Mouse (Mus musculus): ENCODE results near the gene Gm44579. TPM values are rescaled to one million over a fixed set of nuclear protein-coding genes. Genes with fewer than 3 reads are reported as not detected.

Gm44579 gene
- total and polyA plus RNA-seq, 2 experiments, result not detected

DNA sequence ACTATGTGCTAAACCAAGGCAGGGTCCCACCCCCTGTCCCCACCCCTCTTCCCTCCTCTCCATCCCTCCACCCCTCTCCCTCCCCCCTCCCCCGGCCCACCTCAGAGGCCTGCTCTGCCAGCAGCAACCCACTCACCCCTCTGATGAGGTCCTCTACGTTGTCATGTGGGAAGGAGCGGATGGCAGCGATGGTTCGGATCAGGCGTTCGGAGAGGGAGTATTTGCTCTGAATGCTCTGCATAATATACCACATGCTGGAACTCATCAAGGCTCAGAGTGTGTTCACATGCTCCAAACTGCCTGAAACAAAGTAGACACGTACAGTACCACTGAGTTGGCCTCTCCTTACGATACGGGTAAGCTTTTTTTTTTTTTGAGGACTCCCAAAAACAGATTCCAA, 78.3 kb downstream of the Gm44579 start:
- Histone ChIP-seq H3K9ac (ENCODE audit: low read depth, low read length) (no peak overlapping the region), H3K27ac (replicated peaks; ENCODE audit: insufficient read depth, low read depth, low read length) (no peak overlapping the region), H3K36me3 (ENCODE audit: control insufficient read depth, insufficient read depth, low read length) (peaks cover 20% of the 10 kb centered on the region; the same call in 1 of the 2 replicates), H3K4me3 (ENCODE audit: insufficient read depth, low read depth, low read length) (no peak overlapping the region), H3K4me1 (ENCODE audit: control insufficient read depth, insufficient read depth, low read length) (peaks cover 2% of the 10 kb centered on the region; the same call in 1 of the 2 replicates), H3K27me3 (ENCODE audit: control insufficient read depth, insufficient read depth, low read length) (no peaks in the 10 kb centered on the region), H3K79me2 (ENCODE audit: control insufficient read depth, insufficient read depth, low read length) (peaks cover 9% of the 10 kb centered on the region; the same call in 1 of the 2 replicates)
- TF ChIP-seq CTCF (IDR thresholded peaks at IDR 0.05; ENCODE audit: low read depth, low read length) (no peak), POLR2A (IDR thresholded peaks at IDR 0.05; ENCODE audit: extremely low read depth, insufficient read depth, low read length) (no peak)
- 92% methylated on average over 10 of the region's 10 CpGs for WGBS
- DNase-seq (ENCODE audit: extremely low read depth, low read depth, low spot score), result no peak

DNA sequence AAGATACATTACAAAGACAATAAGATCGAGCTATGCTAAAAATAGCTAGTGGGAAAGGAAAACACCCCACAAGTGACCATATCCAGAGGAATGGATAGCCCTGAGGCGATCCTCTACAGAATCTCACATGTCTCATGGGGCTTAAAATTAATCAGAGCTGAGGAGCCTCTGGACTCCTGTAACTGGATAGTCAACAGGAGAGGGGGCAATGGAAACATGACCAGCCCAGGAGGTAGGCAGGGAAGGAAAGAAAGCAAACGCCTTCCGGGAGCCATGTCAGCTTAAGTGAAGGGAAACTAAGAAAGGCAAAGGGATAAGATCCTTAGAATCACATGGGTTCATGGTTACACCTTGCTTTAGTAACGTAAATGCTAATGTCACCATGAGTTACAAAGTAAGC, 80.0 kb downstream of the Gm44579 start:
- H3K27me3 ChIP-seq (ENCODE audit: control insufficient read depth, insufficient read depth, low read length), result no peaks in the 10 kb centered on the region
- peaks cover 2% of the 10 kb centered on the region; the same call in 1 of the 2 replicates for H3K4me1 ChIP-seq (ENCODE audit: control insufficient read depth, insufficient read depth, low read length)
- peaks cover 23% of the 10 kb centered on the region; the same call in 1 of the 2 replicates for H3K36me3 ChIP-seq (ENCODE audit: control insufficient read depth, insufficient read depth, low read length)
- H3K79me2 ChIP-seq (ENCODE audit: control insufficient read depth, insufficient read depth, low read length), result peaks cover 9% of the 10 kb centered on the region; the same call in 1 of the 2 replicates
- H3K27ac ChIP-seq (replicated peaks; ENCODE audit: insufficient read depth, low read depth, low read length), result no peak overlapping the region
- no peak overlapping the region for H3K4me3 ChIP-seq (ENCODE audit: insufficient read depth, low read depth, low read length)
- H3K9ac ChIP-seq (ENCODE audit: low read depth, low read length), result no peak overlapping the region
- no peak for DNase-seq (ENCODE audit: extremely low read depth, low read depth, low spot score)
- no peak for TF ChIP-seq POLR2A (IDR thresholded peaks at IDR 0.05; ENCODE audit: extremely low read depth, insufficient read depth, low read length)
- no peak for TF ChIP-seq CTCF (IDR thresholded peaks at IDR 0.05; ENCODE audit: low read depth, low read length)
- 97% methylated on average over 5 of the region's 5 CpGs for WGBS

DNA sequence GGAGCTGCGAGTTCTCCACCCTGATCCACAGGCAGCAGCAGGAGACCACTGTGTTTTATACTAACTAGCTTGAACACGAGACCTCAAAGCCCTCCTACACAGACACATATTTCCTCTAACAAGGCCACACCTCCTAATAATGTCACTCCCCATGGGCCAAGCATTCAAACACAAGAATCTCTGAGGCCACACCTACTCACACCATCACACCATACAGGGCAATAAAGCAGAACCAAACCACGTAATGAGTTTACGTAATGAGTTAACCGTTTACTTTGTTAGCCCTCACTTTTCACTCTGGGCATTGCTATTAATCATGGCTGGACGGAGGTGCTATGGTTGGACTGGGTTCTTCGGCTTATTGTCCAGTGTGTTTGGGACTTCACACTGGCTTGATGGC, 81.0 kb downstream of the Gm44579 start:
- Histone ChIP-seq H3K4me3 (ENCODE audit: insufficient read depth, low read depth, low read length) (no peak overlapping the region), H3K27ac (replicated peaks; ENCODE audit: insufficient read depth, low read depth, low read length) (no peak overlapping the region), H3K9ac (ENCODE audit: low read depth, low read length) (no peak overlapping the region), H3K36me3 (ENCODE audit: control insufficient read depth, insufficient read depth, low read length) (peaks cover 30% of the 10 kb centered on the region; the same call in 1 of the 2 replicates), H3K79me2 (ENCODE audit: control insufficient read depth, insufficient read depth, low read length) (peaks cover 3% of the 10 kb centered on the region; the same call in 1 of the 2 replicates), H3K27me3 (ENCODE audit: control insufficient read depth, insufficient read depth, low read length) (no peaks in the 10 kb centered on the region), H3K4me1 (ENCODE audit: control insufficient read depth, insufficient read depth, low read length) (peaks cover 2% of the 10 kb centered on the region; the same call in 1 of the 2 replicates)
- no peak for TF ChIP-seq CTCF (IDR thresholded peaks at IDR 0.05; ENCODE audit: low read depth, low read length)
- no peak for TF ChIP-seq POLR2A (IDR thresholded peaks at IDR 0.05; ENCODE audit: extremely low read depth, insufficient read depth, low read length)
- DNase-seq (ENCODE audit: extremely low read depth, low read depth, low spot score), result peak; percentile 17
- 64% methylated on average over 7 of the region's 7 CpGs for WGBS

DNA sequence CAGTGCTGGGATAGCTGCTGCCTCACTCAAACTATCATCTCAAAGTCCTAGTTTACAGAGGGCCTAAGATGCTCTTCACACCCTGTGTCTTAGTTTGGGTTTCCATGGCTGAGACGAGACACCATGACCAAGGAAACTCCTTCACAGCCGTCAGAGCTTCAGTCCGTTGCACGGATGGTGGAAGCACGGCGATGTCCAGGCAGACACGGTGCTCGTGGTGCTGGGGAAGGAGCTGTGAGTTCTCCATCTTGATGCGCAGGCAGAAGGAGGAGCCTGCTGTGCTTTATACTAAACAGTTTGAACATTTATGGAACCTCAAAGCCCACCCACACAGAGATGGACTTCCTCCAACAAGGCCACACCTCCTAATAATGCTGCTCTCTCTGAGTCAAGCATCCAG, 83.9 kb downstream of the Gm44579 start:
- H3K27ac ChIP-seq (replicated peaks; ENCODE audit: insufficient read depth, low read depth, low read length), result no peak overlapping the region
- no peaks in the 10 kb centered on the region for H3K27me3 ChIP-seq (ENCODE audit: control insufficient read depth, insufficient read depth, low read length)
- H3K79me2 ChIP-seq (ENCODE audit: control insufficient read depth, insufficient read depth, low read length), result no peaks in the 10 kb centered on the region
- no peak overlapping the region for H3K9ac ChIP-seq (ENCODE audit: low read depth, low read length)
- TF ChIP-seq POLR2A (IDR thresholded peaks at IDR 0.05; ENCODE audit: extremely low read depth, insufficient read depth, low read length) (no peak), CTCF (IDR thresholded peaks at IDR 0.05; ENCODE audit: low read depth, low read length) (no peak)
- no peak for DNase-seq (ENCODE audit: extremely low read depth, low read depth, low spot score)
- 95% methylated on average over 9 of the region's 9 CpGs for WGBS
- H3K4me3 ChIP-seq (ENCODE audit: insufficient read depth, low read depth, low read length), result no peak overlapping the region
- no peaks in the 10 kb centered on the region for H3K4me1 ChIP-seq (ENCODE audit: control insufficient read depth, insufficient read depth, low read length)
- H3K36me3 ChIP-seq (ENCODE audit: control insufficient read depth, insufficient read depth, low read length), result peaks cover 40% of the 10 kb centered on the region

Other genes with a start within 250 kb of the Gm44579 start
- gene Col2a1, start 216.3 kb downstream of the Gm44579 start, total RNA-seq (2014; rRNA removed), result not detected in 2 replicates
- gene Col2a1, start 216.3 kb downstream of the Gm44579 start, polyA plus RNA-seq (2012; rRNA removed), result not detected in 2 replicates
- gene Pfkm, start 128.4 kb downstream of the Gm44579 start, total RNA-seq (2014; rRNA removed), result 9.4 and 10.5 TPM in 2 replicates
- 10.8 and 12.3 TPM in 2 replicates for gene Pfkm, start 128.4 kb downstream of the Gm44579 start, polyA plus RNA-seq (2012; rRNA removed)
- 4.4 TPM in 2 replicates for gene Senp1, start 127.2 kb downstream of the Gm44579 start, total RNA-seq (2014; rRNA removed)
- gene Senp1, start 127.2 kb downstream of the Gm44579 start, polyA plus RNA-seq (2012; rRNA removed), result 2.2 and 3.7 TPM in 2 replicates
- gene Asb8, start 55.4 kb downstream of the Gm44579 start, total RNA-seq (2014; rRNA removed), result 10.8 and 15.4 TPM in 2 replicates
- 26.9 and 32.9 TPM in 2 replicates for gene Asb8, start 55.4 kb downstream of the Gm44579 start, polyA plus RNA-seq (2012; rRNA removed)
- not detected in 2 replicates for gene Ccdc184, start 53.8 kb downstream of the Gm44579 start, total RNA-seq (2014; rRNA removed)
- not detected in 2 replicates for gene Ccdc184, start 53.8 kb downstream of the Gm44579 start, polyA plus RNA-seq (2012; rRNA removed)
- not detected in 2 replicates for gene Olfr288, start 25.4 kb downstream of the Gm44579 start, total RNA-seq (2014; rRNA removed)
- not detected in 2 replicates for gene Olfr288, start 25.4 kb downstream of the Gm44579 start, polyA plus RNA-seq (2012; rRNA removed)
- not detected in 2 replicates for gene Olfr287, start 79 bp upstream of the Gm44579 start, total RNA-seq (2014; rRNA removed)
- gene Olfr287, start 79 bp upstream of the Gm44579 start, polyA plus RNA-seq (2012; rRNA removed), result not detected in 2 replicates
- gene Olfr286, start 13.5 kb upstream of the Gm44579 start, total RNA-seq (2014; rRNA removed), result not detected in 2 replicates
- not detected in 2 replicates for gene Olfr286, start 13.5 kb upstream of the Gm44579 start, polyA plus RNA-seq (2012; rRNA removed)
- gene H1fnt, start 36.3 kb upstream of the Gm44579 start, total RNA-seq (2014; rRNA removed), result not detected in 2 replicates
- not detected in 2 replicates for gene H1fnt, start 36.3 kb upstream of the Gm44579 start, polyA plus RNA-seq (2012; rRNA removed)
- gene Zfp641, start 75.2 kb upstream of the Gm44579 start, total RNA-seq (2014; rRNA removed), result 0.28 and 0.40 TPM in 2 replicates
- 0.16 and 0.33 TPM in 2 replicates for gene Zfp641, start 75.2 kb upstream of the Gm44579 start, polyA plus RNA-seq (2012; rRNA removed)
- gene Olfr285, start 96.4 kb upstream of the Gm44579 start, total RNA-seq (2014; rRNA removed), result not detected in 2 replicates
- not detected in 2 replicates for gene Olfr285, start 96.4 kb upstream of the Gm44579 start, polyA plus RNA-seq (2012; rRNA removed)
- not detected in 2 replicates for gene Olfr284, start 120.0 kb upstream of the Gm44579 start, total RNA-seq (2014; rRNA removed)
- gene Olfr284, start 120.0 kb upstream of the Gm44579 start, polyA plus RNA-seq (2012; rRNA removed), result not detected in 2 replicates
- gene Olfr283, start 160.0 kb upstream of the Gm44579 start, total RNA-seq (2014; rRNA removed), result not detected in 2 replicates
- gene Olfr283, start 160.0 kb upstream of the Gm44579 start, polyA plus RNA-seq (2012; rRNA removed), result not detected in 2 replicates
- gene Olfr282, start 210.2 kb upstream of the Gm44579 start, total RNA-seq (2014; rRNA removed), result not detected in 2 replicates
- gene Olfr282, start 210.2 kb upstream of the Gm44579 start, polyA plus RNA-seq (2012; rRNA removed), result not detected in 2 replicates
- not detected in 2 replicates for gene Olfr281, start 231.6 kb upstream of the Gm44579 start, total RNA-seq (2014; rRNA removed)
- not detected in 2 replicates for gene Olfr281, start 231.6 kb upstream of the Gm44579 start, polyA plus RNA-seq (2012; rRNA removed)
- gene OR5BS1P, start 248.9 kb upstream of the Gm44579 start, total RNA-seq (2014; rRNA removed), result not detected in 2 replicates
- gene OR5BS1P, start 248.9 kb upstream of the Gm44579 start, polyA plus RNA-seq (2012; rRNA removed), result not detected in 2 replicates

All from liver, adult 2 months (tissue).